Mouse (Mus musculus) liver, embryonic 14.5 days (tissue): ENCODE data around the gene Scrt2. TPM values are rescaled to one million over a fixed set of nuclear protein-coding genes. Genes with fewer than 3 reads are reported as not detected.
A peak's percentile ranks its signal among the peaks of the same experiment; 100 is the strongest.

Experiments
- ATAC-seq: fragments of 200-750 bp; cut with Nextera tagmentation; 2 replicates; pipeline ENCODE4 v1.8.0; 2017; ENCODE audit warnings: moderate number of reproducible peaks, mild to moderate bottlenecking, moderate library complexity; ENCODE audit not compliant: insufficient read depth
- DNase-seq, 3 experiments: peaks; one replicate each; pipeline ENCODE4 v3.0.0-alpha.2; 2012 to 2013; ENCODE audit warnings: low read depth in 3 of 3, low spot score in 3 of 3
- H3K27ac ChIP-seq: fragments of 300-500 bp; sonication (generic); 2 replicates; pipeline ENCODE4 v1.5.1; 2014; ENCODE audit warnings: moderate library complexity, mild to moderate bottlenecking, control low read depth, inconsistent platforms
- H3K27me3 ChIP-seq: fragments of 300-500 bp; sonication (generic); 2 replicates; pipeline ENCODE4 v1.6.1; 2014; ENCODE audit warnings: mild to moderate bottlenecking, low read length, moderate library complexity; ENCODE audit not compliant: control insufficient read depth, insufficient read depth
- H3K36me3 ChIP-seq: fragments of 300-500 bp; sonication (generic); replicated peaks from 2 replicates; pipeline ENCODE4 v1.6.1; 2014; ENCODE audit warnings: low read depth; ENCODE audit not compliant: control insufficient read depth, insufficient read depth
- H3K4me1 ChIP-seq, 2 experiments: fragments of 200-500 bp in 1 of 2; fragments of 300-500 bp in 1 of 2; sonication (generic) in 1 of 2; replicated peaks; 2 replicates each; pipeline ENCODE4 v1.6.1; 2012 to 2014; ENCODE audit warnings: antibody characterized with exemption in 1 of 2, inconsistent platforms in 1 of 2, low read length in 1 of 2; ENCODE audit not compliant: control insufficient read depth in 2 of 2, insufficient read depth in 2 of 2
- H3K4me2 ChIP-seq: fragments of 300-500 bp; sonication (generic); 2 replicates; pipeline ENCODE4 v1.6.1; 2014; ENCODE audit warnings: low read depth, mild to moderate bottlenecking, control low read depth, moderate library complexity
- H3K4me3 ChIP-seq, 2 experiments: fragments of 200-500 bp in 1 of 2; fragments of 300-500 bp in 1 of 2; sonication (generic) in 1 of 2; 2 replicates each; pipeline ENCODE4 v1.5.1; 2012 to 2014; ENCODE audit warnings: low read depth in 2 of 2, low read length in 2 of 2, mild to moderate bottlenecking in 2 of 2, control low read depth in 1 of 2, inconsistent platforms in 1 of 2, moderate library complexity in 1 of 2; ENCODE audit not compliant: insufficient read depth in 1 of 2
- H3K9ac ChIP-seq: fragments of 300-500 bp; sonication (generic); replicated peaks from 2 replicates; pipeline ENCODE4 v1.6.1; 2014; ENCODE audit warnings: mild to moderate bottlenecking, control low read depth, moderate library complexity
- H3K9me3 ChIP-seq: fragments of 300-500 bp; sonication (generic); 2 replicates; pipeline ENCODE4 v1.6.1; 2016; ENCODE audit warnings: low read length, mixed read lengths; ENCODE audit not compliant: control insufficient read depth
- CTCF ChIP-seq: IDR thresholded peaks from 2 replicates; pipeline ENCODE4 v1.5.1; 2016; ENCODE audit warnings: antibody characterized with exemption, low read depth, control low read depth
- EP300 ChIP-seq: IDR thresholded peaks from 2 replicates; pipeline ENCODE4 v1.6.1; 2016; ENCODE audit warnings: antibody characterized with exemption, low read depth
- WGBS: fragments of 180-500 bp; shearing (Covaris S2); extraction: QIAGEN DNeasy Blood & Tissue Kit; methylation state at CpG from one replicate; pipeline ENCODE4 v1.1.7; 2014; ENCODE audit not compliant: insufficient replicate concordance; 5-methylcytosine and 5-hydroxymethylcytosine counted together
- polyA plus RNA-seq, 2 experiments: library from polyadenylated mRNA; depleted of rRNA in 1 of 2; stranded (reverse) in 1 of 2; unstranded in 1 of 2; fragments of >200 nt; fragmentation: Nextera tagmentation in 1 of 2; extraction: Ambion mirVana in 1 of 2; gene quantifications; 2 replicates each; pipeline versions ENCODE4 v1.2.1 to v1.2.3; 2012 to 2014

The Scrt2 gene
- polyA plus RNA-seq, 2 experiments: 0.01 TPM; not detected in 1

DNA sequence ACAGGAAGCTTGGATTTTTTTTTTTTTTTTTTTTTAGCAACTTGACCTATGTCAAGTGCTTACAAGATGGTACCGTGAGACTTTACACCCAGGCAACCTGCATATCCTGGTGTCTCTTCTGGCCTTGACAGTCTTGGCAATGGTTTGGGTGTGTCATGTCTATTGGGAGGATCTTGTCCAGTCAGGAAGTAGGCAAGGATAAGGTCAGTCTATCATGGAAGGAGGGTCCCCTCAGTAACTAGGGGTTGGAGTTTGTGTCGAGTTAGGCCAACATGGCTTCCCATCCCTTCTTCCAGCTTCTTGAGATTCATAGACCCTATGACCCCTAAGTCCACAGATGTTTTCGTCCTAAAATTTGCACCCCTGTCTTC lies 24.9 kb downstream of the Scrt2 start:
- peaks cover 8 to 13% of the 10 kb centered on the region in 2 experiments; a peak in 3 of 4 replicates for H3K4me1 ChIP-seq
- peaks cover 4% of the 10 kb centered on the region for H3K36me3 ChIP-seq
- DNase-seq: peak in 1 of 3 experiments; percentile 26
- H3K27me3 ChIP-seq: no peaks in the 10 kb centered on the region
- no peak for ATAC-seq
- H3K4me2 ChIP-seq: peak overlapping the region; percentile 76
- no peaks in the 10 kb centered on the region for H3K9me3 ChIP-seq
- H3K4me3 ChIP-seq: peak overlapping the region; percentile 61 to 90
- H3K9ac ChIP-seq: peak overlapping the region; percentile 99
- 75% methylated on average over 3 of the region's 3 CpGs for WGBS
- TF ChIP-seq CTCF (no peak), EP300 (no peak)
- H3K27ac ChIP-seq: peak overlapping the region; percentile 88

DNA sequence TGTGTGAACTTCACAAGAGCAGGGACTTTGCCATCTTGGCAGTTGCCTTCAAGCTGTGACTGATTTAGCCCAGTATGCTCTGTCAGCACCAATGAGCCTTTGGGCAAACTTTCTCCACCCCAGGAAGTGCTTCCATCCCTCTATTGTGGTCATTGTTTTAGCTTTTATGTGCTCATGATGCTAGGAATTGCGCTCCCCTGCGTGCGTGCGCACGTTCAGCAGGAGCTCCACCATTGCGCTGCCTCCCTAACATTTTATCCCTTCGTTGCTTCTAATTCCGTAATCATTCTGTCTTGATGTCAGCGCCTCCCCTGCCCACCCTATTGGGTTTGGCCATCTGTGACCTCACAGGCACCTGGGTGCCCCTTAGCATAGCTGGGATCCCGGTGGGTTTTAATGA lies 25.3 kb downstream of the Scrt2 start:
- Histone ChIP-seq H3K4me2 (peak overlapping the region; percentile 76), H3K9ac (peak overlapping the region; percentile 99), H3K27me3 (no peaks in the 10 kb centered on the region), H3K27ac (no peak overlapping the region; the same call in 1 of the 2 replicates), H3K9me3 (no peaks in the 10 kb centered on the region), H3K4me3 (peak overlapping the region; percentile 61 to 90), H3K36me3 (peaks cover 4% of the 10 kb centered on the region), H3K4me1 (peaks cover 8 to 13% of the 10 kb centered on the region in 2 experiments; a peak in 3 of 4 replicates)
- no peak for ATAC-seq
- 91% methylated on average over 10 of the region's 10 CpGs for WGBS
- TF ChIP-seq CTCF (no peak), EP300 (no peak)
- DNase-seq: no peak

DNA sequence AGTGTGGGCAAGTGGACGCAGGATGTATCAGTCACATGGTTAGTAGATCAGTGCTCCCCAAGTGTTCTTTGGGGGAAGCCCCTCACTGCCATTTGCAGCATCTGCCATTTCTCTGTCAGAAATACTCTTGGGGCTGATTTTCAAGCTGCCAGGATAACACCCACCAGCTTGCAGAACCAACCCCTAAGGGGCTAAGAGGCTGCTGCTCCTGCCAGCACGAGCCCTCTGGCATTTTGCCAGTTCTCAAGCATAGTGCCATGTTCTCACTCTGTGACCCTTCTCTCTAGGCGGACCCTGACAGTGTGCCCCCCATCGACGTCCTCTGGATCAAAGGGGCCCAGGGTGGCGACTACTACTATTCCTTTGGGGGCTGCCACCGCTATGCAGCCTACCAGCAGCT lies 27.4 kb downstream of the Scrt2 start:
- no peak overlapping the region for H3K9ac ChIP-seq
- peaks cover 8 to 14% of the 10 kb centered on the region in 2 experiments; a peak in 3 of 4 replicates for H3K4me1 ChIP-seq
- H3K4me3 ChIP-seq: no peak overlapping the region
- DNase-seq (no peak), ATAC-seq (no peak)
- 75% methylated on average over 7 of the region's 7 CpGs for whole genome bisulfite sequencing
- H3K27me3 ChIP-seq: no peaks in the 10 kb centered on the region
- H3K9me3 ChIP-seq: no peaks in the 10 kb centered on the region
- H3K27ac ChIP-seq: no peak overlapping the region
- TF ChIP-seq EP300: no peak
- no peak for TF ChIP-seq CTCF
- H3K4me2 ChIP-seq: no peak overlapping the region
- H3K36me3 ChIP-seq: peaks cover 4% of the 10 kb centered on the region

DNA sequence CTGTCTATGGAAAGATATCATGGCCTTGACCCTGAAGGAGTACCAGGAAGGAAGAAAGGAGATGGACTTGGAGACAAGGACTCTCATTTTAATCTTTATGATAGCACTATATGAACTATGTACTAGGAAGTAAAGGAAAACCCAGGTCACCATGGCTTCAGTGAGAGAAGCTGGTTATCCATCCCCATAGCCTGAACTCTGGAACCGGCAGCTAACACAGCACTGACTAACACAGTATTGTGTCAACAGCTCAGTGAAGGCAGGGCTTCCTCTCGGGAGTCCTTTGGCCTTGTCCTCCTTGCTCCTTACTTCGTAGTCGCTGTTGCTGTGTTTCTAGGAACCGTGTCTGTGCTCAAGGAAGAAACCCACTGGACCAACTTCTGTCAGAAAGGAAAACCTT lies 28.1 kb downstream of the Scrt2 start:
- Histone ChIP-seq H3K9me3 (no peaks in the 10 kb centered on the region), H3K36me3 (peaks cover 4% of the 10 kb centered on the region), H3K4me3 (no peak overlapping the region), H3K4me1 (peaks cover 8 to 14% of the 10 kb centered on the region in 2 experiments), H3K4me2 (no peak overlapping the region), H3K27me3 (no peaks in the 10 kb centered on the region; the same call in 1 of the 2 replicates), H3K27ac (no peak overlapping the region), H3K9ac (no peak overlapping the region)
- ATAC-seq (no peak), DNase-seq (no peak)
- WGBS: 80% methylated on average over 5 of the region's 5 CpGs
- TF ChIP-seq CTCF: no peak
- TF ChIP-seq EP300: no peak

DNA sequence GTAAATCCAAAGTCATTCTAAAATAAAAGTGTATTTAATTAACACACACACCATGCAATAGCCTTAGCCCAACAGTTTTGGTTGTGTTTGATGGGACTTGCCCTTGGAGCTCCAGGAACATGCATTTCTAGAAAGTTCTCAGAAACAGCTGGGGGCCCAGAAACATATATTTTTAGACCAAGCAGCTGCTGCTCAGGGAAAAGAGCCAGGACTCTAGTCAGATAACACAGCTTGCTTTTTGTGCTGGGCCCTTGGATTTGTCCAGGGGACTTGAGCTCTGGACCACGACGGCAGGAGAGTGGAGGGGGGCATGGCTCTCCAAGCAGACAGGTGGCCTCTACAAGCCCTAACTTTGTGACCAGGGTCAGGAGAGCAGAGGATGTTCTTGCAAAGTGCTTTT lies 30.0 kb downstream of the Scrt2 start:
- no peak overlapping the region for H3K27ac ChIP-seq
- no peak overlapping the region for H3K4me2 ChIP-seq
- H3K36me3 ChIP-seq: peaks cover 4% of the 10 kb centered on the region
- H3K9me3 ChIP-seq: no peaks in the 10 kb centered on the region
- no peaks in the 10 kb centered on the region; the same call in 1 of the 2 replicates for H3K27me3 ChIP-seq
- DNase-seq (no peak), ATAC-seq (no peak)
- H3K4me1 ChIP-seq: peaks cover 3 to 14% of the 10 kb centered on the region in 2 experiments
- no peak overlapping the region for H3K4me3 ChIP-seq
- H3K9ac ChIP-seq: no peak overlapping the region
- 58% methylated on average over 2 of the region's 2 CpGs for WGBS
- TF ChIP-seq EP300 (no peak), CTCF (no peak)
